Comparison of ENCODE assay signal across 15 mouse cellular contexts in genomic region chr1:56951525-56951924, GRCm38 (mm10).
"Had no signal": no experiment of that assay in that cellular context is flagged by ENCODE, and none has a peak within 500 bp of the region (broad histone marks: within the 10 kb centered on the region; RNA-seq: fewer than 3 reads in every experiment).

No protein-coding gene starts in this region.

- ATAC-seq: lung, postnatal 0 days had no signal

- H3K36me3 ChIP-seq: limb, embryonic 10.5 days; liver, embryonic 15.5 days; neural tube, embryonic 12.5 days had no signal

- H3K4me3 ChIP-seq: layer of hippocampus, adult 2 months; limb, embryonic 10.5 days; liver, embryonic 15.5 days; midbrain, embryonic 10.5 days; neural tube, embryonic 12.5 days had no signal

- DNase-seq: kidney, postnatal 10 days; kidney, postnatal 4 days; lung, adult 2 months; lung, postnatal 36 days; midbrain, embryonic 14.5 days; retina, postnatal 1 day; thymus, postnatal 4 days had no signal

- H3K27ac ChIP-seq: layer of hippocampus, adult 2 months; limb, embryonic 10.5 days; liver, embryonic 15.5 days; midbrain, embryonic 10.5 days; neural tube, embryonic 12.5 days; stomach, postnatal 0 days had no signal

- H3K27me3 ChIP-seq: liver, embryonic 15.5 days; neural tube, embryonic 12.5 days had no signal

- H3K9me3 ChIP-seq: limb, embryonic 10.5 days; liver, embryonic 15.5 days; midbrain, embryonic 10.5 days; neural tube, embryonic 12.5 days had no signal

- H3K4me1 ChIP-seq: liver, embryonic 15.5 days; neural tube, embryonic 12.5 days had no signal

- H3K9ac ChIP-seq: liver, embryonic 15.5 days; neural tube, embryonic 12.5 days had no signal

- H3K4me2 ChIP-seq: liver, embryonic 11.5 days; liver, embryonic 15.5 days; neural tube, embryonic 12.5 days had no signal
